Mouse (Mus musculus): ENCODE results near the gene Tshr. TPM values are rescaled to one million over a fixed set of nuclear protein-coding genes. Genes with fewer than 3 reads are reported as not detected.
"Not testable (repeated sequence)": the region's sequence is repeated elsewhere in the genome, so short reads cannot be mapped to it uniquely, and the experiment has no call there.

Tshr gene
- polyA plus RNA-seq (2015; fragmentation: Nextera tagmentation; extraction: Ambion mirVana), result 0.02 and 0.07 TPM in 2 replicates

DNA sequence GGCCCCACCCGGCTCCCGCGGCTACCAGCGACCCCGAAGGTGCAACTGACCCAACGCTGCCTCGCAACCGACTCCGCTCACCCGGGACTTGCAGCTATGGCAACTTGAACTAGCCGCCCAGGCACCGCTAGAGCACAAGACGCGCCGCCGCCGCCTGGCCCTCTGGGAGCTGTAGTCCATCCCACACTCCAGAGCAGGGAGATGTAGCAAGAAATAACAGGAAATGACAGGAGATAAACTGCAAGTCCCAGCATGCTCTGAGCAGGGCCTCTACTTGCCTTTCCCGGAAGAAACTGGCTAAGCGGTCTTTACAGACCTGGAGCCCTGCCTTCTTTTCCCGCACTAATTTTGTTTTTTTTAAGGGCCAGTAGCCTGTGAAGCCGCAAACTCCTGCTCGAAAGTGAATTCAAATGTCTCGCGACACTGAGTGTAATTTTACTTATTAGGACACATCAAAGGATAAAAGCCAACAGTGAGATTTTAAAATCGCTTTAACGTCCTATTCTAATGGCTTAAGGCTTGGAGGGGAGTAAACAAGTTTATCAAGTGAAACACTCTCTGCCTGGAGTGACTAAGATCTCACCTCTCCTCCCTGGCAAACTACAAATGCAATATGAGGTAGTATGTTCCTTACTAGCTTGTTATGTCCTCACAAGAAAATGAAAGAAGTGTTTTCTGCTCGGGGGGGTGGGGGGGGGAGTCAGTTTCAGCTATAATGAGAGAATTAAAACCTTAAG lies at the start of gene Tshr, which contains the start of gene Cep128:
TSS of gene Tshr (plus strand) at position 283 of the 737 bp plus-strand sequence.
TSS of gene Cep128 (minus strand) at position 129 of the 737 bp plus-strand sequence.
- Histone ChIP-seq H3K9ac (replicated peaks) (peak within 1 kb of the TSS; percentile 71), H3K27me3 (ENCODE audit: insufficient read depth, low read length) (no peaks in the 10 kb centered on the region), H3K36me3 (replicated peaks; ENCODE audit: insufficient read depth, low read length) (peaks cover 7% of the 10 kb centered on the region), H3K27ac (ENCODE audit: low read depth) (peak within 1 kb of the TSS; percentile 74), H3K4me2 (ENCODE audit: low read depth, low read length) (peak within 1 kb of the TSS; percentile 96), H3K4me3 (ENCODE audit: low read depth, low read length) (peak within 1 kb of the TSS; percentile 88), H3K4me1 (ENCODE audit: insufficient read depth) (peaks cover 5% of the 10 kb centered on the region; the same call in 1 of the 2 replicates), H3K9me3 (ENCODE audit: low read length) (no peaks in the 10 kb centered on the region)
- TF ChIP-seq EP300 (IDR thresholded peaks at IDR 0.05; ENCODE audit: low read depth), result peak; percentile 42
- no peak for TF ChIP-seq CTCF (IDR thresholded peaks at IDR 0.05; ENCODE audit: low read depth)
- WGBS (ENCODE audit: insufficient replicate concordance), result under 1% methylated on average over 27 of the region's 27 CpGs
- ATAC-seq, result peak; percentile 100
- peak; percentile 95 for DNase-seq

DNA sequence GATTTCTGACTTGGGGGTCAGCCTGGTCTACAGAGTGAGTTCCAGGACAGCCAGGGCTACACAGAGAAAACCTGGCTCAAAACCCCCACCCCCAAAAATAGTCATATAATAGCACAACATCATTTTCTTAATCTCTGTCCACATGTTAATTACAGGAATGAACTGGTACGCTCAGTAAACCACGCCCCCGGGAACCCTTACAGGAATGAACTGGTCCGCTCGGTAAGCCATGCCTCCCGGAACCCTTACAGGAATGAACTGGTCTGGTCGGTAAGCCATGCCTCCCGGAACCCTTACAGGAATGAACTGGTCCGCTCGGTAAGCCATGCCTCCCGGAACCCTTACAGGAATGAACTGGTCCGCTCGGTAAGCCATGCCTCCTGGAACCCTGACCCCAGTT lies 45.7 kb upstream of the Tshr start:
- not testable (repeated sequence) for ATAC-seq; H3K9me3 ChIP-seq (ENCODE audit: low read length); H3K27me3 ChIP-seq (ENCODE audit: insufficient read depth, low read length); H3K27ac ChIP-seq (ENCODE audit: low read depth); DNase-seq; H3K4me1 ChIP-seq (ENCODE audit: insufficient read depth); H3K4me3 ChIP-seq (ENCODE audit: low read depth, low read length); H3K9ac ChIP-seq (replicated peaks); H3K4me2 ChIP-seq (ENCODE audit: low read depth, low read length); H3K36me3 ChIP-seq (replicated peaks; ENCODE audit: insufficient read depth, low read length)
- 89% methylated on average over 13 of the region's 13 CpGs for WGBS (ENCODE audit: insufficient replicate concordance)

DNA sequence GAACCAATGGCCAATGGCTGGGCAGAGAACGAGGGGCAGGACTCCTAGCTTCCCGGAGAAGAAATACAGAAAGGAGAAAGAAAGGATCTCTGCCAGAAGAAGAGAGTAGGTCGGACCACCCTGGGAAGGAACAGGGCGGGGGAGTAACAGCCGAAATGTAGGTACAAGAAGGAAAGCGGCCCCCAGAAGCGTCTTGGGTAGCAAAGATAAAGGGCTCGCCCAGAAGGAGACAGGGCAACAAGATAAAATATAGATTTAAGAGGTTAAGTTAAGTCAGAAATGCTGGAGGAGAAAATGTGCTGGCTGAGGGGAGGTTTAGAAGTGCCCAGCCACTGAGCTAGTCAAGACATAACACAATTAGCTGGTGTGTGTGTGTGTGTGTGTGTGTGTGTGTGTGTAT lies 30.6 kb upstream of the Tshr start:
- peak; percentile 56; the same call in 1 of the 2 replicates for ATAC-seq
- no peak overlapping the region for H3K9ac ChIP-seq (replicated peaks)
- no peak overlapping the region for H3K27ac ChIP-seq (ENCODE audit: low read depth)
- DNase-seq, result no peak
- no peaks in the 10 kb centered on the region for H3K36me3 ChIP-seq (replicated peaks; ENCODE audit: insufficient read depth, low read length)
- H3K4me1 ChIP-seq (ENCODE audit: insufficient read depth), result no peaks in the 10 kb centered on the region
- TF ChIP-seq EP300 (IDR thresholded peaks at IDR 0.05; ENCODE audit: low read depth) (no peak), CTCF (IDR thresholded peaks at IDR 0.05; ENCODE audit: low read depth) (no peak)
- H3K4me2 ChIP-seq (ENCODE audit: low read depth, low read length), result no peak overlapping the region
- no peaks in the 10 kb centered on the region for H3K27me3 ChIP-seq (ENCODE audit: insufficient read depth, low read length)
- WGBS (ENCODE audit: insufficient replicate concordance), result 57% methylated on average over 8 of the region's 8 CpGs
- no peak overlapping the region for H3K4me3 ChIP-seq (ENCODE audit: low read depth, low read length)
- H3K9me3 ChIP-seq (ENCODE audit: low read length), result no peaks in the 10 kb centered on the region

DNA sequence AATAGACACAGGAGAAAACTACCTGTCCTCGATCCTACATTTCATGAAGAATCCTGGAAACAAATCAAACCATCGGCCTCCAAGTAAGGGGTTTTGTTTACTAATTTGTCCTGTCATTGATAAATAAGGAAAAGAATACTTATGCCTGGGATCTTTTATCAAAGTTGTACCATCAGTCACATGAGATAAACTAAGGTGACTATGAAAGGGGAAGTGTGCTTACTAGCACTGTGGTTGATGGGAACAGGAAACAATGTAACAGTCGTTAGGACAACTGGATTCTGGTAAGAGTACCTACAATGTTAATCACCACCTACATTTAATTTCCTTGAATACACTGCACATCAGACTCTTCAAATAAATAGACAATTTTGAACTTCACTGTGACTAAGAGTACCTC lies 15.2 kb upstream of the Tshr start:
- H3K9me3 ChIP-seq (ENCODE audit: low read length), result no peaks in the 10 kb centered on the region
- H3K4me3 ChIP-seq (ENCODE audit: low read depth, low read length), result no peak overlapping the region
- H3K27me3 ChIP-seq (ENCODE audit: insufficient read depth, low read length), result no peaks in the 10 kb centered on the region
- DNase-seq, result no peak
- 73% methylated on average over 3 of the region's 3 CpGs for WGBS (ENCODE audit: insufficient replicate concordance)
- H3K4me2 ChIP-seq (ENCODE audit: low read depth, low read length), result no peak overlapping the region
- H3K36me3 ChIP-seq (replicated peaks; ENCODE audit: insufficient read depth, low read length), result peaks cover 3% of the 10 kb centered on the region; the same call in 1 of the 2 replicates
- H3K9ac ChIP-seq (replicated peaks), result no peak overlapping the region
- TF ChIP-seq CTCF (IDR thresholded peaks at IDR 0.05; ENCODE audit: low read depth) (no peak), EP300 (IDR thresholded peaks at IDR 0.05; ENCODE audit: low read depth) (no peak)
- no peaks in the 10 kb centered on the region for H3K4me1 ChIP-seq (ENCODE audit: insufficient read depth)
- H3K27ac ChIP-seq (ENCODE audit: low read depth), result no peak overlapping the region
- ATAC-seq, result no peak

DNA sequence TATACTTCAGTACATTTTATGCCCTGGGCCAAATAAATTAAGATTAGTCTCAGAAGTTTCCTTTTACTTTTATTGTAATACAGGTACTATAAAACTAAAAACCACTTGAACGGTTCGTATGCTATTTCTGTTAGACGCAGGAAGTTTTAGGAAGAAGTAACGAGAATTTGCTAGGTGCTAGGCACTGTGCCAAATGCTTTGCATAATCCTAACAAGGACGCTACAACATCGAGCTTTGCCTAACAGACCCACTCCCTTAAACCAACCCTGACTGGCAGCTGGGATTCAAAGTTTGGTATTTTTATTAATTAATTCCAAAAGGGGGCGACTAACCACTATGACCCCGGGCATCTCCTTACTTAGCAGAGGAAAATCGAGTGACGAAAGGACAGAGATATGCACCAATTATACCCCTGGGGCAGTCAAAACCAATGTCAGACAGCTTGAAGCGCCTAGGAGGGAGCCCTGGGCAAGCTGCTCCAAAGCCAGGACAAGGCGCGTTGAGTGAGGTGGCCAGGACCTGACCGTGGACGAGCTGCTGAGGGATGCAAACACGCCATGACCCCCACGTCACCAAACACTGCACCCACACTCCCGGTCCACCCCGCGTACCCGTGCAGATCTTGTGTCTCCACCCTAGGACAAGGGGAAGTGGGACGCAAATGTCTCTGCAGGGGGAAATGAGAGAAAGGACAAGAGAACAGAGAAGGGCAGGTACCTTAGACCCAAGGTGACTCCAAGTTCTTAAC lies 673 bp upstream of the Tshr start:
- Histone ChIP-seq H3K27ac (ENCODE audit: low read depth) (peak overlapping the region; percentile 69), H3K4me1 (ENCODE audit: insufficient read depth) (peaks cover 5% of the 10 kb centered on the region; the same call in 1 of the 2 replicates), H3K9ac (replicated peaks) (peak overlapping the region; percentile 71), H3K27me3 (ENCODE audit: insufficient read depth, low read length) (no peaks in the 10 kb centered on the region), H3K4me2 (ENCODE audit: low read depth, low read length) (peak overlapping the region; percentile 96), H3K9me3 (ENCODE audit: low read length) (no peaks in the 10 kb centered on the region), H3K4me3 (ENCODE audit: low read depth, low read length) (peak overlapping the region; percentile 88), H3K36me3 (replicated peaks; ENCODE audit: insufficient read depth, low read length) (peaks cover 9% of the 10 kb centered on the region)
- 2% methylated on average over 22 of the region's 22 CpGs for WGBS (ENCODE audit: insufficient replicate concordance)
- TF ChIP-seq EP300 (IDR thresholded peaks at IDR 0.05; ENCODE audit: low read depth) (no peak), CTCF (IDR thresholded peaks at IDR 0.05; ENCODE audit: low read depth) (no peak)
- no peak for DNase-seq
- ATAC-seq, result peak; percentile 56
